Mouse (Mus musculus): ENCODE data around the gene Ms4a2. TPM values are rescaled to one million over a fixed set of nuclear protein-coding genes. Genes with fewer than 3 reads are reported as not detected.

Gene Ms4a2
- polyA plus RNA-seq, 1 experiment from 2014 or later = not detected

DNA sequence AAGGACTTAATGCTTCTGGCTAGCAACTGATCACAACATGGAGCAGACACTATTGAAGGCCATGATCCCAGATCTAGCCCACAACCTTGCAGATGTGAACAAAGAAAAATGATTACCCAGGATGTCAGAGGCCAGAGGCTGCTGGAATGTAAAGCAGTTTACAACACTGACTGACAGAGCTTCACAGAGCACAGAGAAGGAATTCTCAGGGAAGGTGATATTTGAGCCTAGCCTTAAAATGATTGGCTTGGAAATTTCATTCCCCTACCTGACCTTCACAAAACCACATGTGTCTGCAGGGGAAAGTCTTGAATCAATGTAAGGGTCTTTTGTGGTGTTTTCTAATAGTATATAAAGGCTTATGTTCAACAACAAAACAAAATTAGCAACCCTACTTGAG, 1.3 kb upstream of the Ms4a2 start:
- H3K9ac ChIP-seq (replicated peaks) = no peak overlapping the region
- peaks cover 4% of the 10 kb centered on the region; the same call in 1 of the 2 replicates for H3K4me1 ChIP-seq (replicated peaks)
- no peaks in the 10 kb centered on the region for H3K27me3 ChIP-seq
- H3K4me2 ChIP-seq = no peak overlapping the region
- H3K9me3 ChIP-seq = no peaks in the 10 kb centered on the region
- no peak for ATAC-seq (ENCODE audit: insufficient number of reproducible peaks, insufficient read depth, low FRiP score, low TSS enrichment, low read depth)
- no peaks in the 10 kb centered on the region for H3K36me3 ChIP-seq
- no peak overlapping the region for H3K4me3 ChIP-seq (replicated peaks)
- H3K27ac ChIP-seq = no peak overlapping the region

- H3K27ac ChIP-seq = no peak overlapping the region
- no peak for ATAC-seq (ENCODE audit: insufficient number of reproducible peaks, insufficient read depth, low FRiP score, low TSS enrichment, low read depth)
- no peaks in the 10 kb centered on the region for H3K4me1 ChIP-seq (replicated peaks)
Observed at GRCm38 (mm10) chr19:11617983-11618382, 5.5 kb downstream of the Ms4a2 start.

GRCm38 (mm10) chr19:11614805-11615204, 8.7 kb downstream of the Ms4a2 start:
- Histone ChIP-seq H3K9ac (replicated peaks) (no peak overlapping the region), H3K4me2 (no peak overlapping the region), H3K4me1 (replicated peaks) (no peaks in the 10 kb centered on the region), H3K4me3 (replicated peaks) (no peak overlapping the region), H3K27me3 (no peaks in the 10 kb centered on the region), H3K9me3 (no peaks in the 10 kb centered on the region), H3K36me3 (no peaks in the 10 kb centered on the region), H3K27ac (no peak overlapping the region)
- 68% methylated on average over 2 of the region's 2 CpGs for WGBS
- no peak for ATAC-seq (ENCODE audit: insufficient number of reproducible peaks, insufficient read depth, low FRiP score, low TSS enrichment, low read depth)

More at GRCm38 (mm10) chr19:11617983-11618382, 5.5 kb downstream of the Ms4a2 start:
- Histone ChIP-seq H3K36me3 (no peaks in the 10 kb centered on the region), H3K4me3 (replicated peaks) (no peak overlapping the region), H3K27me3 (no peaks in the 10 kb centered on the region), H3K4me2 (no peak overlapping the region), H3K9ac (replicated peaks) (no peak overlapping the region), H3K9me3 (no peaks in the 10 kb centered on the region)

- no peaks in the 10 kb centered on the region for H3K9me3 ChIP-seq
- WGBS = 78% methylated on average over 8 of the region's 8 CpGs
- ATAC-seq (ENCODE audit: insufficient number of reproducible peaks, insufficient read depth, low FRiP score, low TSS enrichment, low read depth) = no peak
Observed at GRCm38 (mm10) chr19:11613776-11614443, 9.6 kb downstream of the Ms4a2 start.

GRCm38 (mm10) chr19:11613084-11613483, 10.4 kb downstream of the Ms4a2 start:
- H3K9ac ChIP-seq (replicated peaks) = no peak overlapping the region
- no peak overlapping the region for H3K4me3 ChIP-seq (replicated peaks)
- no peaks in the 10 kb centered on the region for H3K36me3 ChIP-seq
- H3K9me3 ChIP-seq = no peaks in the 10 kb centered on the region
- no peak overlapping the region for H3K27ac ChIP-seq
- no peaks in the 10 kb centered on the region for H3K4me1 ChIP-seq (replicated peaks)
- H3K4me2 ChIP-seq = no peak overlapping the region
- WGBS = 96% methylated on average over 1 of the region's 1 CpGs
- H3K27me3 ChIP-seq = no peaks in the 10 kb centered on the region
- ATAC-seq (ENCODE audit: insufficient number of reproducible peaks, insufficient read depth, low FRiP score, low TSS enrichment, low read depth) = no peak

More at GRCm38 (mm10) chr19:11613776-11614443, 9.6 kb downstream of the Ms4a2 start:
- Histone ChIP-seq H3K27me3 (no peaks in the 10 kb centered on the region), H3K4me1 (replicated peaks) (no peaks in the 10 kb centered on the region), H3K4me2 (no peak overlapping the region), H3K36me3 (no peaks in the 10 kb centered on the region), H3K4me3 (replicated peaks) (no peak overlapping the region), H3K27ac (no peak overlapping the region), H3K9ac (replicated peaks) (no peak overlapping the region)

GRCm38 (mm10) chr19:11612293-11612692, 11.2 kb downstream of the Ms4a2 start:
- H3K9me3 ChIP-seq = no peaks in the 10 kb centered on the region
- H3K4me2 ChIP-seq = no peak overlapping the region
- no peak overlapping the region for H3K27ac ChIP-seq
- H3K36me3 ChIP-seq = no peaks in the 10 kb centered on the region
- H3K9ac ChIP-seq (replicated peaks) = no peak overlapping the region
- no peaks in the 10 kb centered on the region for H3K27me3 ChIP-seq
- 32% methylated on average over 2 of the region's 2 CpGs for WGBS
- ATAC-seq (ENCODE audit: insufficient number of reproducible peaks, insufficient read depth, low FRiP score, low TSS enrichment, low read depth) = no peak
- no peak overlapping the region for H3K4me3 ChIP-seq (replicated peaks)
- no peaks in the 10 kb centered on the region for H3K4me1 ChIP-seq (replicated peaks)

DNA sequence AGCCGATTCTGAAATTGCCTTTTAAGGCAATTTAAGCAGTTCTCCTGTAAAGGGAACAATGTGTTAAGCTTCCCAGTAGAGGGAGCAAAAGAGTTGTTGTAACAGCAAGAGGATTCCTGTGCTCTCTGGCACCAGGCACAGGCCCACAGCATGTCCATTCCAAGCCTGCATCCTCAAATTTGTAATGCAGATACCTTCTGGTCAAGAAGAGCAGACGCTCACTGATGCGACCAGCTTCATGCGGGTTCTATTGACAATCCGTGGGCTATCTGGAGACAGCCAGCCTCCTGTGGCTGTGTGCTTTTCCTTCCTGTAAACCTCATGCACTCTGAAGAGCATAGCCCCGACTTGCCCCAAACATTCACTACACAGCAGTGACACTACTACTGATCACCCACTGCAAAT, 12.0 kb downstream of the Ms4a2 start:
- no peak for ATAC-seq (ENCODE audit: insufficient number of reproducible peaks, insufficient read depth, low FRiP score, low TSS enrichment, low read depth)
- 29% methylated on average over 6 of the region's 6 CpGs for WGBS

GRCm38 (mm10) chr19:11608172-11608571, 15.3 kb downstream of the Ms4a2 start:
- 25% methylated on average over 1 of the region's 1 CpGs for WGBS
- H3K27me3 ChIP-seq = no peaks in the 10 kb centered on the region
- no peaks in the 10 kb centered on the region for H3K4me1 ChIP-seq (replicated peaks)
- H3K9ac ChIP-seq (replicated peaks) = no peak overlapping the region
- no peak overlapping the region for H3K4me3 ChIP-seq (replicated peaks)
- H3K9me3 ChIP-seq = no peaks in the 10 kb centered on the region
- H3K36me3 ChIP-seq = no peaks in the 10 kb centered on the region
- ATAC-seq (ENCODE audit: insufficient number of reproducible peaks, insufficient read depth, low FRiP score, low TSS enrichment, low read depth) = no peak
- H3K27ac ChIP-seq = no peak overlapping the region
- no peak overlapping the region for H3K4me2 ChIP-seq

More for the DNA sequence above, 12.0 kb downstream of the Ms4a2 start:
- Histone ChIP-seq H3K4me1 (replicated peaks) (no peaks in the 10 kb centered on the region), H3K36me3 (no peaks in the 10 kb centered on the region), H3K27ac (no peak overlapping the region), H3K9me3 (no peaks in the 10 kb centered on the region), H3K9ac (replicated peaks) (no peak overlapping the region), H3K4me3 (replicated peaks) (no peak overlapping the region), H3K4me2 (no peak overlapping the region), H3K27me3 (no peaks in the 10 kb centered on the region)

GRCm38 (mm10) chr19:11604603-11605002, 18.9 kb downstream of the Ms4a2 start, which contains the start of gene Ms4a6d:
Gene Ms4a6d (minus strand): TSS chr19:11604849.
- H3K4me1 ChIP-seq (replicated peaks) = no peaks in the 10 kb centered on the region
- H3K9ac ChIP-seq (replicated peaks) = no peak within 1 kb of the TSS
- H3K9me3 ChIP-seq = no peaks in the 10 kb centered on the region
- ATAC-seq (ENCODE audit: insufficient number of reproducible peaks, insufficient read depth, low FRiP score, low TSS enrichment, low read depth) = no peak
- WGBS = 95% methylated on average over 2 of the region's 2 CpGs
- no peak within 1 kb of the TSS for H3K27ac ChIP-seq
- H3K27me3 ChIP-seq = no peaks in the 10 kb centered on the region
- no peaks in the 10 kb centered on the region for H3K36me3 ChIP-seq
- H3K4me2 ChIP-seq = no peak within 1 kb of the TSS
- no peak within 1 kb of the TSS for H3K4me3 ChIP-seq (replicated peaks)

DNA sequence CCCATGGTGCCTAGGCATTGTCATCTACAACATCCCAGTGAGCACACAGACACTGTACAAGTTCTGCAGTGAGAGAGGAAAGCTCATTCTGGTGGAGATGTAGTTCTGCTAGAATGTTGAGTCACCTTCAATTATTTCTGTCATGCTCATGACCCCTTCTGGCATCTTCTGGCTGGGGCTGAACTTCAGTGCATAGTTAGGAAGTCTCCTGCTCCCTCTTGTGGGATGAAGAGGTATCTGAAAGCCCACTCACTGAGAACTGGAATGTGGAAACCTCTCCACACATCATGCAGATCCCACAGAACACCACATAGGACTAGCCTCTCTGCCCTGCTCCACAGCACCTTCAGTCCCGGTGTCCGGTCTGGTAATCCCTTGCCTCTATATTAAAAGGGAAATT, 21.5 kb downstream of the Ms4a2 start:
- H3K9ac ChIP-seq (replicated peaks) = no peak overlapping the region
- no peak overlapping the region for H3K27ac ChIP-seq
- no peaks in the 10 kb centered on the region for H3K36me3 ChIP-seq
- no peaks in the 10 kb centered on the region for H3K9me3 ChIP-seq
- no peaks in the 10 kb centered on the region for H3K27me3 ChIP-seq
- H3K4me2 ChIP-seq = no peak overlapping the region
- WGBS = 89% methylated on average over 2 of the region's 2 CpGs
- no peak overlapping the region for H3K4me3 ChIP-seq (replicated peaks)
- no peak for ATAC-seq (ENCODE audit: insufficient number of reproducible peaks, insufficient read depth, low FRiP score, low TSS enrichment, low read depth)
- H3K4me1 ChIP-seq (replicated peaks) = no peaks in the 10 kb centered on the region

- 92% methylated on average over 3 of the region's 3 CpGs for WGBS
- ATAC-seq (ENCODE audit: insufficient number of reproducible peaks, insufficient read depth, low FRiP score, low TSS enrichment, low read depth) = no peak
- Histone ChIP-seq H3K27ac (no peak overlapping the region), H3K4me2 (no peak overlapping the region), H3K4me1 (replicated peaks) (no peaks in the 10 kb centered on the region), H3K36me3 (no peaks in the 10 kb centered on the region), H3K27me3 (no peaks in the 10 kb centered on the region), H3K9ac (replicated peaks) (no peak overlapping the region), H3K9me3 (no peaks in the 10 kb centered on the region), H3K4me3 (replicated peaks) (no peak overlapping the region)
Observed at GRCm38 (mm10) chr19:11601349-11601748, 22.2 kb downstream of the Ms4a2 start.

GRCm38 (mm10) chr19:11589891-11590449, 33.5 kb downstream of the Ms4a2 start:
- H3K4me2 ChIP-seq = no peak overlapping the region
- H3K36me3 ChIP-seq = no peaks in the 10 kb centered on the region
- H3K9me3 ChIP-seq = no peaks in the 10 kb centered on the region
- no peaks in the 10 kb centered on the region for H3K27me3 ChIP-seq
- no peak for ATAC-seq (ENCODE audit: insufficient number of reproducible peaks, insufficient read depth, low FRiP score, low TSS enrichment, low read depth)
- H3K4me3 ChIP-seq (replicated peaks) = no peak overlapping the region
- no peaks in the 10 kb centered on the region for H3K4me1 ChIP-seq (replicated peaks)
- H3K27ac ChIP-seq = no peak overlapping the region
- H3K9ac ChIP-seq (replicated peaks) = no peak overlapping the region
- 79% methylated on average over 2 of the region's 2 CpGs for WGBS
